Mouse (Mus musculus): ENCODE data around the gene Smg1. TPM values are rescaled to one million over a fixed set of nuclear protein-coding genes. Genes with fewer than 3 reads are reported as not detected.

The Smg1 gene
- polyA plus RNA-seq, 1 experiment from 2014 or later = 21.8 TPM

DNA sequence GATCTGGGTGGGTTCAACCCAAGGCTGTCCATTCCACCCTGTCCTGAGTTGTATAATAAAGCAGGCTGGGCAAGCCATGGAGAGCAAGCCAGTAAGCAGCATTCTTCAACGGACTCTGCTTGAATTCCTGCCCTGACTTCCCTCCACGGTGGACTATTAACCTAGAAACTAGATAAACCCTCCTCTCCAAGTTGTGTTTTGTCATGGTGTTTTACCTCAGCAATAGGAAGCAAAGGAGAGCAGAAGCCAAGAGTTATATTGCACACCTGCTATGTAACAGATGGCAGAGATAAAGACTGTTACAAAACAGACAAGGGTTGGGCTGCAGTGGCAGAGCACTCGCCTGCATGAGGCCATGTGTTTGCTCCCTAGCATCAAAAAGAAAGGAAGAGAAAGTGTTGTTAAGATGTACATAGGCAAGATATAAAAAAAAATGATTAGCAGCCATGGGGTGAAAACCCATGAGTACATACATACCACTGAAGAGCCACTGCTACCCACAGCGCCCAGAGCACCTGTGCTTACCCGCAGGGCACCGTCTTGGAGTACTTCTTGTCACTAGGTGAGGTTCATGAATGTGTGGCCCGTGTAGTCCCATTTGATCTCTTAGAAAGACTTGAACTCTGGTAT is 16.3 kb upstream of the Smg1 start:
- Histone ChIP-seq H3K4me3 (no peak overlapping the region), H3K27me3 (ENCODE audit: low read depth, poor library complexity, severe bottlenecking) (no peaks in the 10 kb centered on the region), H3K27ac (no peak overlapping the region), H3K4me1 (no peaks in the 10 kb centered on the region), H3K36me3 (no peaks in the 10 kb centered on the region), H3K9me3 (replicated peaks) (no peaks in the 10 kb centered on the region)
- WGBS = 87% methylated on average over 7 of the region's 7 CpGs
- no peak for DNase-seq (ENCODE audit: low spot score)

DNA sequence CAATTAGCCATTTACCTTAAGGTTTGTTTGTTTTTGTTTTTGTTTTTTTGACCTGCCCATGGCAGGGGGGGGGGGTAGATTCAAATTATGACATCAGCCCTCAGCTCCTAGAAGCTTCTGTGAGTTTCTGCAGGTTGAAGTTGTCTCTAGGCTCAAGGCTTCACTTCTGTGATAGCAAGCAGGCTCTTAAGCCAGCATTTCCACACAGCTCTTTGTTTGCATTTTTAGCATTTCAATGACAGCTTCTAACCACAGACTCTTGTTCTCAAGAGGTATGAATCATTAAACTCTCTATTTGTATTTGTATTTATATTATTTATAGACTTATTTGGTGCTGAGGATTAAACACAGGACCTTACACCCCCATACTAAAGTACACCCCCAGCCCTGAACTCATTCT is 15.0 kb upstream of the Smg1 start:
- Histone ChIP-seq H3K36me3 (no peaks in the 10 kb centered on the region), H3K9me3 (replicated peaks) (no peaks in the 10 kb centered on the region), H3K4me3 (no peak overlapping the region), H3K4me1 (0 out of 2 replicates have a peak, but pooled peaks cover 2% of the 10 kb centered on the region), H3K27me3 (ENCODE audit: low read depth, poor library complexity, severe bottlenecking) (no peaks in the 10 kb centered on the region), H3K27ac (no peak overlapping the region)
- DNase-seq (ENCODE audit: low spot score) = no peak

DNA sequence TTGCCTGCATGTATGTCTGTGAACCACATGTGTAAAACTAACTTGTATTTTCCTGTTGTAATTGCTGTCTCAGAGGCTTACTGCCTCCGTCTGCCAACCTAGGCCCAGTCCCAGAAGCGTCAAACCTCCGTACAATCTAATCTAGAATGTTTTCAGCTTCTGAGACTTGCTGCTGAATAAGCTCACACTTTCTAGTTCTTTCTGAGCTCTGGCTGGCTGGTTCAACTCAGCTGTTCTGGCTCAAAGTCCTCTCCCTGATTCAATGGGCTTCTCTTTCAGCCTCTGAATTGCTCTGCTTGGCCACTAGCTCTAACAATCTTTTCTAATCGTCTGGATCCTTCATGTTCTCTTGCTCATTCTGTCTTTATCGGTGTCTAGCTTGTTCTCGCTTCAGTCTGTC is 13.3 kb upstream of the Smg1 start:
- 87% methylated on average over 6 of the region's 6 CpGs for WGBS
- no peaks in the 10 kb centered on the region for H3K27me3 ChIP-seq (ENCODE audit: low read depth, poor library complexity, severe bottlenecking)
- H3K4me3 ChIP-seq = no peak overlapping the region

DNA sequence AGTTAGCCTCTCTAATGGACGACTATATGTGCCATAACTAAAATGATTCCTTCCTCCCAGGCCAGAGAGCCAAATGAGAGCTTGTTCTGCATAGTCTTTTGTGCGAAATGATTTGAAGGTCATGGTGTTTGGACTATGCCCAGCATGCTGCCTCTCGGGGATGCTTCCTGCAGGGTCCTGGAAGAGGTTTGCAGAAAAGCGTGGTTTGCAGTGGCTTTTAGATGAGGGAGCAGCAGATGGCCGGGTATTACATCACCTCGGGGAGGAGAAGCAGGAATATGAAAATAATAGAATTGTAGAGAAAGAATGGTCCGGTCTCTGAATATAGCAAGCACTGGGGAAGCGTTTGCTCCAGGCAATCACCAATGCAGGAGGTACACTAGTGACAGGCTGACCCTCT is 11.0 kb upstream of the Smg1 start:
- 84% methylated on average over 8 of the region's 8 CpGs for WGBS
- Histone ChIP-seq H3K36me3 (no peaks in the 10 kb centered on the region), H3K27me3 (ENCODE audit: low read depth, poor library complexity, severe bottlenecking) (no peaks in the 10 kb centered on the region), H3K4me1 (peaks cover 14% of the 10 kb centered on the region), H3K4me3 (no peak overlapping the region), H3K27ac (no peak overlapping the region), H3K9me3 (replicated peaks) (no peaks in the 10 kb centered on the region)
- DNase-seq (ENCODE audit: low spot score) = no peak

More for the DNA sequence above, 13.3 kb upstream of the Smg1 start:
- Histone ChIP-seq H3K9me3 (replicated peaks) (no peaks in the 10 kb centered on the region), H3K27ac (no peak overlapping the region), H3K36me3 (no peaks in the 10 kb centered on the region), H3K4me1 (peaks cover 14% of the 10 kb centered on the region)
- no peak for DNase-seq (ENCODE audit: low spot score)

DNA sequence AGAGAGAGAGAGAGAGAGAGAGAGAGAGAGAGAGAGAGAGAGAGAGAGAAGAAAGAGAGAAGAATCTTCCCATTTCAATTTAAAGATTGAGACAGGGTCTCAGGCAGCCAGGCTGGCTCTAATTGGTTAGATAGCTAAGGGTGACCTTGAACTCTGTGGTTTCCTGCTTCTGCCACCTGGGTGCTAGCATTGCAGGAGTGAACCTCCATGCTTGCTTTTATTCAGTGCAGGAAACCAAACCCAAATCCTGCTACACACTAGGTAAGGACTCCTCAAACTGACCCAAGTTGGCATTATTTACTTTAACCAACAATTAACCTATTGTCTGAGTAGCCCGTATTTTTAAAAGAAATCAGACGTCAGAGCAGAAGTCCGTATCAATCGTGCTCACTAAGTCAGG is 10.5 kb upstream of the Smg1 start:
- no peak overlapping the region for H3K27ac ChIP-seq
- H3K4me1 ChIP-seq = peaks cover 14% of the 10 kb centered on the region
- 85% methylated on average over 4 of the region's 4 CpGs for WGBS
- H3K27me3 ChIP-seq (ENCODE audit: low read depth, poor library complexity, severe bottlenecking) = no peaks in the 10 kb centered on the region
- no peaks in the 10 kb centered on the region for H3K9me3 ChIP-seq (replicated peaks)
- no peak overlapping the region for H3K4me3 ChIP-seq
- no peaks in the 10 kb centered on the region for H3K36me3 ChIP-seq
- DNase-seq (ENCODE audit: low spot score) = no peak

DNA sequence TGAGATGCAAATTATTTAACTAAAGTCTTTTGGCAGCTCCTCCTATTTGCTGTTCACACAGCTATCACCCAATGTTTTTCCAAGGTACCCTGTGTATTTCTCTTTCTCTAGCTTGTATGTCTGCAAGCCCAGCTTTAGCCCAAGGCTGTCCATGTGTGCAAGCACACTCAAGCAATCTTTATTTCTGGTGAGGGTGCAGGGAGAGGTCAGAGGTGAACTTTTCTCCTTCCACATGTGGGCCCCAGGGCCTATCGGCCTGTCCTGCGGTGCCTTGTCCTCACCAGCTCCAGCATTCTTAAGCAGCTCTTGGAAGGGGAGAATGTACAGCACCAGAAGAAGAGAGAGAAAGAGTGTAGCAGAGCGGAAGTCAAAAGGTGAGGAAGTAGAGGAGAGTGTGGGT is 9.5 kb upstream of the Smg1 start:
- WGBS = 58% methylated on average over 3 of the region's 3 CpGs
- DNase-seq (ENCODE audit: low spot score) = no peak

DNA sequence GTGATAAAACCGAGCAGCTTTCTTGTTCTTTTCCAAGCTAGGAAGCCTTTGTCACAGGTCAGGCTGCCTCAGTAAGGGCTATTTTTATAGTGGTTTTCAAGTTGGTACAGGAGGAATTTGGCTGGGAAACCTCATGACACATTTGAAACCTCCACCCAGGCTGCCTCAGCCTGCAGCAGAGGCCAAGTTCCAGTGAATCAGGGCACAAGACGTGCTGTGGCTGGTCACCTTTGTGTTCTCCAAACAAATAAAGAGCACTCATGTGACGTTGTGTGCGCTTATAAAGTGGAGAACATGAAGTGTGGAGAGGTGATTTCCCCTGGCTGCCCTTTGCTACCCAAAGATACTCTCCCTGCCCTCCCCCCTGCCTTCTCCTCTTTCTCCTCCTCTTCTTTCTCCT is 8.9 kb upstream of the Smg1 start:
- H3K4me1 ChIP-seq = peaks cover 14% of the 10 kb centered on the region
- WGBS = 39% methylated on average over 4 of the region's 4 CpGs
- H3K9me3 ChIP-seq (replicated peaks) = no peaks in the 10 kb centered on the region

More for the DNA sequence above, 9.5 kb upstream of the Smg1 start:
- no peaks in the 10 kb centered on the region for H3K9me3 ChIP-seq (replicated peaks)
- H3K36me3 ChIP-seq = no peaks in the 10 kb centered on the region
- no peak overlapping the region for H3K4me3 ChIP-seq
- no peaks in the 10 kb centered on the region for H3K27me3 ChIP-seq (ENCODE audit: low read depth, poor library complexity, severe bottlenecking)
- H3K27ac ChIP-seq = peak overlapping the region; percentile 56
- peaks cover 14% of the 10 kb centered on the region for H3K4me1 ChIP-seq

DNA sequence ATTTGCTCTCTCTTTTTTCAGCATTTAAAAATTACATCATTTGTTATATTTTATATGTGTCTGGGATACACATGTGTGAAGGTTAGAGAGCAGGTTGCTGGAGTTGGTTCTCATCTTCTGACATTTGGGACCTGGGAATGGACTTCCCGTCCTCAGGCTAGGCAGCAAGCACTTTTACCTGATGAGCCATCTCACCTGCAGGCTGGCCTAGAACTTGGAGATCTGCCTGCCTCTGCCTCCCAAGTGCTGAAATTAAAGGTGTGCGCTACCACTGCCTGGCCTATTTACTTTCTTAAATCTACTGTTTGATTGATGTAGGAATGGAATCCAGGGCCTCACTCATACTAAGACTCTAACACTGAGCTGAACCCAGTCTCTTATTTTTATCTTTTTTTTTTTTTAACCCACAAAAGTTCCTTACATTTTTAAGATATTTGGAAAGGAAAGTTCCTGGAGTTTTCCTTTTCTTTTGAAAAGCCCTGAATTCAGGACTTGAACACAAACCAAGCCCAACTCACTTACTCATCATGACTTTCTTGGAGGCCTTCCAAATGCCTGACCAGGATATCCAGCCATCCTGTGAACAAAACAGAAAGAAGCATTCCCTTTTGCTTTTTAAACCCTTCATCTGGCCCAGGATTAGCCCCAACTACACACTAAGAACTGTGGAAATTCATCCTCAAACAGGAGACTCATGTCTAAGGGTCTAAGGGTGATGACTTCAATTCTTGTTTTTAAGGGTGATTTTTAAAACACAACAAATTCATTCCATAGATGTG is 8.1 kb upstream of the Smg1 start:
- WGBS = 96% methylated on average over 2 of the region's 2 CpGs
- H3K4me1 ChIP-seq = peaks cover 14% of the 10 kb centered on the region
- H3K9me3 ChIP-seq (replicated peaks) = no peaks in the 10 kb centered on the region
- H3K36me3 ChIP-seq = no peaks in the 10 kb centered on the region
- DNase-seq (ENCODE audit: low spot score) = no peak
- H3K4me3 ChIP-seq = no peak overlapping the region
- no peak overlapping the region for H3K27ac ChIP-seq
- no peaks in the 10 kb centered on the region for H3K27me3 ChIP-seq (ENCODE audit: low read depth, poor library complexity, severe bottlenecking)

More for the DNA sequence above, 8.9 kb upstream of the Smg1 start:
- no peak for DNase-seq (ENCODE audit: low spot score)
- Histone ChIP-seq H3K27ac (peak overlapping the region; percentile 56), H3K36me3 (no peaks in the 10 kb centered on the region), H3K27me3 (ENCODE audit: low read depth, poor library complexity, severe bottlenecking) (no peaks in the 10 kb centered on the region), H3K4me3 (no peak overlapping the region)

DNA sequence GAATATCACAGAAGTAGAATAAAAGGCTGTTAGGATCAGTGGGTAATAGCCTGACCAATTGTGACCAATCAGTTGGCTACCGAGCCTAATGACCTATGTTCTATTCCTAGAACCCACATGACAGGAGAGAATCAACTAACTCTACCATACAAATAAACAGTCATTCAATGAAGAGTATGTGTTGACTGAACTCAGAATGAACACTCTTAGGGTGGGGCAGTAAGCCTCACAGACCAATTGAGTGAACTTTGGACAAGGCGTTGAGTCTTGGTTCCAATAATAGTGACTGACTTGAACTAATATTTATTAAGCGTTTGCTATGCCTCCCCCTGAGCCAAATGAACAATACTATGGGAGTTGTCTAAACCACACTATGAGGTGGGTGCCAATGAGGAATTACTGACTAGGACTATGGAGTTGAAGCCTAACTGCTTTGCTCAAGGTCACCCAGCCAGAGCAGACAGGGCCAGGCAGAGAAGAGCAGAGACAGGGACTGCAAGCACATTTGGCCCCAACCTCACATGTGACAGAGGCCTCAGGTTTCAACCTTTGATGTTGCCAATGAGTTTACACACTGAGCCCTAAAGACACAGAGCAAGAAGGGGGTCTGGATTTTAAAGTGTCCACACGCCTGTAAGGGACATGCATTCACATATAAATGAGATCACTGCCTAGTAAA is 7.2 kb upstream of the Smg1 start:
- Histone ChIP-seq H3K4me1 (peaks cover 14% of the 10 kb centered on the region), H3K4me3 (no peak overlapping the region), H3K36me3 (no peaks in the 10 kb centered on the region), H3K27me3 (ENCODE audit: low read depth, poor library complexity, severe bottlenecking) (no peaks in the 10 kb centered on the region), H3K27ac (no peak overlapping the region), H3K9me3 (replicated peaks) (no peaks in the 10 kb centered on the region)
- 70% methylated on average over 4 of the region's 4 CpGs for whole genome bisulfite sequencing
- no peak for DNase-seq (ENCODE audit: low spot score)

DNA sequence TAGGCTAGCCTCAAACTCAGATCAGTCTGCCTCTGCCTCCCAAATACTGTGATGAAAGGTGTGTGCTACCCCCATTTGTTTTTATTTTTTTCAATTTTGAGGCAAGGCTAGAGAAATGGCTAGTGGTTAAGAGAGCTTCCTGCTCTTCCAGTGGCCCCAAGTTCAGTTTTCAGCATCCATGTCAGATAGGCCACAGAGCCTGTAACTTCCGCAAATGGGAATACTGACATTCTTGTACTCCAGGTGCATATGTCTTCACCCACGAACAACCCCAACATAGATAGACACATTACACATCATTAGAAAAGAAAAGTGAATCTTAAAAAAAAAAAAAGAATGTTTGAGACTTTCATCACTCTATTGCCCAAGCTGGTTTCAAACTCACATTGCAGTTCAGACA is 6.1 kb upstream of the Smg1 start:
- Histone ChIP-seq H3K27ac (no peak overlapping the region), H3K4me1 (peaks cover 14% of the 10 kb centered on the region), H3K4me3 (no peak overlapping the region), H3K36me3 (no peaks in the 10 kb centered on the region), H3K9me3 (replicated peaks) (no peaks in the 10 kb centered on the region), H3K27me3 (ENCODE audit: low read depth, poor library complexity, severe bottlenecking) (no peaks in the 10 kb centered on the region)
- no peak for DNase-seq (ENCODE audit: low spot score)
- WGBS = 92% methylated on average over 2 of the region's 2 CpGs

DNA sequence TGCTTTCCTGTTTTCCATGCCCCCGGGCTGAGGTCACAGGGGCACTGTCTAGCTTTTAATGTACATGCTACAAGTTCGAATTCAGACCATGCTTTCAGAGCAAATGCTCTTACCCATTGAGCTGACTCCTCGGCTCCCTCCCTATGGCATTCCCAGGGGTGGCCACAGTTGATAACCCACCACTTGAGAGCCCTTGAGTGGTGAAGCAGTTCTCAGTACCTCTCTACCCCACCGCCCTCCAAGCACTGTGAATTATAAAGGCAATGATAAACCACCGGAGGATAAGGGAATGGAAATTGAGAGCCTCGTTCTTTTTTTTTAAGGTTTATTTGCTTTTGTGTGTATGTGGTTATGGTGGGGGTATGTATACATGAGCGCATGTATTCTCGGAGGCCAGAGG is 4.6 kb upstream of the Smg1 start:
- no peaks in the 10 kb centered on the region for H3K36me3 ChIP-seq

DNA sequence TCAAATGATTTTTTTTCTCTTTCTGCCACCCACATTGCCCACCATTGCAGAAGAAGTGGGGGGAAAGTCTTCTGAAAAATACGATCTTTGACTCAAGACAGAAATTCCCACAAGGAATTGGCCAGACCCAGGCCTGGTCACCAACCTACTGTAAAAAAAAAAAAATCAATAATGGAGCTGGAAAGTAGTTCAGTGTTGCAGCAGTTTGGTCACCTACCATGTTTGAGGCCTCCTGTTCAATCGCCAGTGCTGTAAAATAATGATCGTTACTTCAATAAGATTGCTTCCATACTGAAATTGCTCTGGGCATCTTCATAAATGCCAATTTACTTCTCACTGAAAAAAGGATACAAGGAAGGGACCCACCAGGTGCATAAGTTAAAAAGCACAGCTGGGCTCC is 1.8 kb upstream of the Smg1 start:
- no peak overlapping the region for H3K4me3 ChIP-seq
- no peak for DNase-seq (ENCODE audit: low spot score)
- 90% methylated on average over 3 of the region's 3 CpGs for WGBS
- no peaks in the 10 kb centered on the region for H3K27me3 ChIP-seq (ENCODE audit: low read depth, poor library complexity, severe bottlenecking)
- H3K27ac ChIP-seq = no peak overlapping the region
- no peaks in the 10 kb centered on the region for H3K36me3 ChIP-seq
- H3K9me3 ChIP-seq (replicated peaks) = no peaks in the 10 kb centered on the region
- H3K4me1 ChIP-seq = peaks cover 14% of the 10 kb centered on the region

More for the DNA sequence above, 4.6 kb upstream of the Smg1 start:
- no peak for DNase-seq (ENCODE audit: low spot score)
- Histone ChIP-seq H3K4me1 (peaks cover 12% of the 10 kb centered on the region), H3K4me3 (no peak overlapping the region), H3K27me3 (ENCODE audit: low read depth, poor library complexity, severe bottlenecking) (no peaks in the 10 kb centered on the region), H3K9me3 (replicated peaks) (no peaks in the 10 kb centered on the region), H3K27ac (no peak overlapping the region)
- 90% methylated on average over 8 of the region's 8 CpGs for WGBS

DNA sequence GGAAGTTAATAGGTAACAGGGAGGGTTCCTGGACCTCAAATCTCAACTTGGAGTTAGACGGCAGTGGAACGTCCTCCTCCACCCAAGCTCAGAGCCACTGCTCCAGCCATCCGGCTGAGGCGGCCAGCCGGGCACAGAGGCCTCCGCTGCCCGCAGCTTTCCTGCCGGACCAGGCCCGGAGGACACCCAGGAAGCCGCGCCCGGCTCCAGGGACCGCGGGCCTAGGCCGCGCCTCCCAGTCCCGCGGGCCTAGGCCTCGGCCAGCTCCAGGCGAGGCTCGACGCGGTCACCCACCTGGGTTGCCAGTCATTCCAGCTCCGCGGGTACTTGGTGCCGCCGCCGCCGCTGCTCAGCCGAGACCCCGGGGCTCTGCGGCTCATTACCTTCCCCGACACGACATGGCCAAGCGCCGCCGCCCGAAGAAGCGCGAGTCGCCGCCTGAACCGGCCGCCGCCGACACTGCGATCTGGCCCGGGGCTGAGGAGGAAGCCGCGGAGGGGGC is 508 bp downstream of the Smg1 start:
- Histone ChIP-seq H3K36me3 (no peaks in the 10 kb centered on the region), H3K27me3 (ENCODE audit: low read depth, poor library complexity, severe bottlenecking) (no peaks in the 10 kb centered on the region), H3K4me3 (peak overlapping the region; percentile 89), H3K4me1 (peaks cover 14% of the 10 kb centered on the region), H3K9me3 (replicated peaks) (no peaks in the 10 kb centered on the region), H3K27ac (peak overlapping the region; percentile 94)
- under 1% methylated on average over 47 of the region's 50 CpGs for WGBS
- DNase-seq (ENCODE audit: low spot score) = no peak
